Mouse (Mus musculus) myocyte (in vitro differentiated cells): ENCODE data around the gene Actn2.

Experiments
- E2F4 ChIP-seq: IDR thresholded peaks from one replicate; pipeline ENCODE4 v1.6.1; 2011; ENCODE audit warnings: mild to moderate bottlenecking, control low read depth, moderate library complexity; ENCODE audit not compliant: insufficient read depth
- MYOG ChIP-seq, 3 experiments: IDR thresholded peaks; one replicate each; pipeline ENCODE4 v1.6.1; 2011; ENCODE audit warnings: control low read depth in 2 of 3, low read depth in 2 of 3, mild to moderate bottlenecking in 2 of 3; ENCODE audit not compliant: insufficient read length in 2 of 3, control insufficient read depth in 1 of 3, insufficient read depth in 1 of 3

DNA sequence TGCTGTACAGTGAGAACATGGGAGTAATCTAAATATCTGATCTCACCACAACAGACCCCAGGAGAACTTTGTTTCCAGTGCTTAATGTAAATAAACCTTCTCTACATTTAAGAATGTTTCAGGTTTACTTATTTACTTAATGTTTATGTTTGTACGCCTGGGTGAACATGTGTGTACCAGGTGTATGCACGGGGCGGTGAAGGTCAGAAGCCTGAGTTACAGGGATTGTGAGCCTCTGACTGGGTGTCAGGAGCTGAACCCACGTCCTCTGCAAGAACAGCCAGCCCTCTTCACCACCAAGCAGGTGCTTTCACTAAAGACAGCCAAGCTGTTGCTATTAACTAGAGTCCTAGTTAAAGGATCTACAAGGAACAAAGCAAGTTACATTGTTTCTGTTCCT is 66.3 kb downstream of the Actn2 start:
- TF ChIP-seq E2F4 (no peak), MYOG (IDR thresholded peaks at IDR 0.05; ENCODE audit: control insufficient read depth in 1 of 3, insufficient read depth in 1 of 3, insufficient read length in 2 of 3, low read depth in 2 of 3) (no peak)
